Mouse (Mus musculus) lung, adult 2 months (tissue): ENCODE data around the gene Il25. TPM values are rescaled to one million over a fixed set of nuclear protein-coding genes. Genes with fewer than 3 reads are reported as not detected.

ENCODE experiments used
- DNase-seq: peaks from one replicate; pipeline ENCODE4 v3.0.0; 2022
- H3K4me1 ChIP-seq: fragments of 200-500 bp; 2 replicates; pipeline ENCODE4 v1.6.1; 2011; ENCODE audit warnings: low read length; ENCODE audit not compliant: control insufficient read depth, insufficient read depth
- H3K4me3 ChIP-seq: fragments of 200-500 bp; replicated peaks from 2 replicates; pipeline ENCODE3; 2011; ENCODE audit warnings: low read depth, mild to moderate bottlenecking, control low read depth, low read length; ENCODE audit errors: extremely low read depth
- CTCF ChIP-seq: fragments of 200-500 bp; IDR thresholded peaks from 2 replicates; pipeline ENCODE4 v1.5.1; 2011; ENCODE audit warnings: mild to moderate bottlenecking, low read length, control low read depth; ENCODE audit not compliant: insufficient read depth
- POLR2A ChIP-seq: fragments of 200-500 bp; IDR thresholded peaks from 2 replicates; pipeline ENCODE4 v1.6.1; 2011; ENCODE audit warnings: low read depth, mild to moderate bottlenecking, control low read depth, low read length, borderline replicate concordance; ENCODE audit errors: extremely low read depth
- WGBS: fragments of 180-500 bp; shearing (Covaris S2); methylation state at CpG from one replicate; pipeline ENCODE4 v1.1.7; 2018; 5-methylcytosine and 5-hydroxymethylcytosine counted together
- polyA plus RNA-seq: library from polyadenylated mRNA; depleted of rRNA; stranded (reverse); fragments of >200 nt; gene quantifications from 2 replicates; pipeline ENCODE4 v1.2.3, GENCODE M21; 2012

Il25 gene
- polyA plus RNA-seq, 1 experiment = not detected

- Histone ChIP-seq H3K4me1 (no peaks in the 10 kb centered on the region), H3K4me3 (no peak overlapping the region)
- WGBS = 82% methylated on average over 4 of the region's 4 CpGs
- TF ChIP-seq CTCF (no peak), POLR2A (no peak)
- no peak for DNase-seq
Observed at GRCm38 (mm10) chr14:54903641-54904040, 28.9 kb upstream of the Il25 start.

GRCm38 (mm10) chr14:54908682-54909081, 23.8 kb upstream of the Il25 start:
- WGBS = 60% methylated on average over 7 of the region's 7 CpGs
- no peak for DNase-seq
- TF ChIP-seq CTCF (no peak), POLR2A (no peak)
- H3K4me3 ChIP-seq = no peak overlapping the region
- H3K4me1 ChIP-seq = peaks cover 4% of the 10 kb centered on the region

GRCm38 (mm10) chr14:54912109-54912850, 20.2 kb upstream of the Il25 start:
- H3K4me1 ChIP-seq = peaks cover 4% of the 10 kb centered on the region
- no peak for TF ChIP-seq CTCF
- TF ChIP-seq POLR2A = no peak
- no peak for DNase-seq
- peak overlapping the region; percentile 70 for H3K4me3 ChIP-seq
- WGBS = 6% methylated on average over 67 of the region's 69 CpGs

- Histone ChIP-seq H3K4me3 (peak within 1 kb of the TSS; percentile 70), H3K4me1 (peaks cover 4% of the 10 kb centered on the region)
- TF ChIP-seq POLR2A = peak; percentile 75; the same call in 1 of the 2 replicates
- no peak for TF ChIP-seq CTCF
- peak; percentile 66 for DNase-seq
- WGBS = under 1% methylated on average over 28 of the region's 28 CpGs
Observed at GRCm38 (mm10) chr14:54912886-54913285, 19.6 kb upstream of the Il25 start, which contains the start of gene Slc22a17. TSS of gene Slc22a17 (minus strand) at chr14:54913132.

- WGBS = 15% methylated on average over 10 of the region's 10 CpGs
- TF ChIP-seq CTCF = no peak
- TF ChIP-seq POLR2A = no peak
- Histone ChIP-seq H3K4me3 (peak overlapping the region; percentile 70), H3K4me1 (peaks cover 4% of the 10 kb centered on the region)
- no peak for DNase-seq
Observed at GRCm38 (mm10) chr14:54913343-54913742, 19.2 kb upstream of the Il25 start.

- DNase-seq = no peak
- TF ChIP-seq CTCF = no peak
- no peak for TF ChIP-seq POLR2A
- WGBS = 83% methylated on average over 16 of the region's 16 CpGs
- no peak overlapping the region for H3K4me3 ChIP-seq
- H3K4me1 ChIP-seq = no peaks in the 10 kb centered on the region
Observed at GRCm38 (mm10) chr14:54920076-54920685, 12.3 kb upstream of the Il25 start.

GRCm38 (mm10) chr14:54924641-54925348, 7.7 kb upstream of the Il25 start:
- 54% methylated on average over 7 of the region's 7 CpGs for WGBS

GRCm38 (mm10) chr14:54925349-54926342, 6.8 kb upstream of the Il25 start, which contains the start of gene Efs:
TSS of gene Efs (minus strand) at chr14:54926126.
- Histone ChIP-seq H3K4me3 (peak within 1 kb of the TSS; percentile 48), H3K4me1 (peaks cover 5% of the 10 kb centered on the region; the same call in 1 of the 2 replicates)
- WGBS = 6% methylated on average over 57 of the region's 57 CpGs
- DNase-seq = peak; percentile 47
- TF ChIP-seq POLR2A (0 out of 2 replicates have a peak, but pooled peaks have one; percentile 4), CTCF (no peak)

More at GRCm38 (mm10) chr14:54924641-54925348, 7.7 kb upstream of the Il25 start:
- no peak for TF ChIP-seq CTCF
- TF ChIP-seq POLR2A = no peak
- DNase-seq = peak; percentile 13
- Histone ChIP-seq H3K4me3 (no peak overlapping the region), H3K4me1 (peaks cover 5% of the 10 kb centered on the region; the same call in 1 of the 2 replicates)
